Mouse (Mus musculus): ENCODE measurements around the gene Pfdn5.

DNA sequence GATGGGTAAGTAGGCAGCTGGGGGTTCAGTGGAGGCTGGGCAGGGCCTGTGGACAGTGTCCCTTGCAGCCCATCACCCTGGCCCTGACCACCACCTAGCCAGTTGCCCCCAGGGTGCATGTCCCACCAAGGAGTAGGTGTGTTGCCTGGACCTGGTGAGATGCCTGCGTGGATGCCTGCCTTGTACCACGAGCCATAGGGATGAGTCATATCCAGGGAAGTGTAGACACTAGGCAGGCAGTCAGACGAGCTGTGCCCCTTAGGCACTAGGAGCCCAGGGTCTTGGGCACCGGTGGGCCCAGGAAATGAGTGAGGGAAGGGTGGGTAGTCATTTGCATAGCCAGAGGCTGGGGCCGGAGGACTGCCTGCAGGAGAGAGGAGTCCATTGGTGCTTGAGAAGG lies 32.9 kb downstream of the Pfdn5 start:
- TF ChIP-seq EP300 (optimal IDR thresholded peaks at IDR 0.05) (no peak), CTCF (IDR thresholded peaks at IDR 0.05; ENCODE audit: low read depth) (no peak)

All from stomach, postnatal 0 days (tissue).